Mouse (Mus musculus) embryonic fibroblast, embryonic 13.5 days (primary cell): ENCODE results near the gene Zkscan1. TPM values are rescaled to one million over a fixed set of nuclear protein-coding genes. Genes with fewer than 3 reads are reported as not detected.
"Not testable (repeated sequence)": the region's sequence is repeated elsewhere in the genome, so short reads cannot be mapped to it uniquely, and the experiment has no call there.

Experiments used
- H3K27ac ChIP-seq: 2 replicates; pipeline ENCODE4 v1.5.1; 2012; ENCODE audit warnings: low read length, control low read depth, inconsistent platforms; ENCODE audit not compliant: insufficient read depth
- H3K4me1 ChIP-seq: 2 replicates; pipeline ENCODE4 v1.6.1; 2011; ENCODE audit warnings: low read length; ENCODE audit not compliant: control insufficient read depth, insufficient read depth
- H3K4me3 ChIP-seq: 2 replicates; pipeline ENCODE4 v1.5.1; 2011; ENCODE audit warnings: mild to moderate bottlenecking, control low read depth, low read length; ENCODE audit not compliant: insufficient read depth
- CTCF ChIP-seq: IDR thresholded peaks from 2 replicates; pipeline ENCODE4 v1.5.1; 2011; ENCODE audit warnings: mild to moderate bottlenecking, control low read depth, low read length, moderate library complexity, borderline replicate concordance; ENCODE audit not compliant: insufficient read depth
- POLR2A ChIP-seq: IDR thresholded peaks from 2 replicates; pipeline ENCODE4 v1.6.1; 2011; ENCODE audit warnings: low read depth, mild to moderate bottlenecking, control low read depth, low read length, moderate library complexity
- polyA plus RNA-seq: library from polyadenylated mRNA; stranded (reverse); fragments of >200 nt; gene quantifications from 2 replicates; pipeline ENCODE4 v1.2.4, GENCODE M21; 2011; ENCODE audit warnings: low read depth; ENCODE audit not compliant: missing spikeins, insufficient read length

Zkscan1 gene
- polyA plus RNA-seq, 1 experiment: 25.2 TPM

DNA sequence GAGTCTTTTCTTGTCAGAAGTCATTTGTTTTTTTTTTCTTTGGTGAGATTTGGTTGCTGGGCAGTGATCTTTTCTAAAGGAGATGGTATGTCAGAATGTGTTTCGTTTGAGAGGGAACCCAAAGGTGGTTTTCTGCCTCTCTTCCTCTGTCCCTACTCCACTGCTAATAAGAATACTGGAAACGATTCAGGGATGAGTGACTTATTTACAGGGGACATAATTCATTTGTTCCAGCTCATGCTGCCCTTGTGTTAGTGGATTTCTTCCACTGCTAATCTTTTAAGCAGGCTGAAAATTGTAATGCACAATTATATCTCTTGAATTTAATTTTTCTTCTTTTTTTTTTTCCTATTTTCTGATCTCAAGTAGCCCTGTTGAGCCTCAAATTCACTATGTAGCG, 2.0 kb downstream of the Zkscan1 start:
- Histone ChIP-seq H3K4me3 (no peak overlapping the region; the same call in 1 of the 2 replicates), H3K27ac (no peak overlapping the region), H3K4me1 (no peaks in the 10 kb centered on the region; the same call in 1 of the 2 replicates)
- no peak for TF ChIP-seq POLR2A
- no peak for TF ChIP-seq CTCF

DNA sequence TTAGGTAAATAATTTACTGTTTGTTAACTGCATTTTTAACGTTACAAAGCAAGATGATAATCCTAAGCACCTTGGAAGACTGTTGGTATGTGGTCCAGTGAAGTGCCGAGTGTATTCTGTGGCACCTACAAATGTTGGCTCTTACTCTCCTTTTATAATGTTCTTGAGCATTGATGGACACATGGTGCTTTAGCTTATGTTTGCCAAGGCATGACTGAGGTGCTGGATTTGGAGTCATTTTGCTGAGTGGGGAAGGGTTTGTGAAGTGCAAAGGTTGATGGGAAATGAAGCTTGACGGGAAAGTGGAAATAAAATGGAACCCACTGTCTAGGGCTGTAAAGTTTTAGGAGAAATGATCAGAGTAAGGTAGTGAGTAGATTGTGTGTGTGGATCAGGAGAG, 3.5 kb downstream of the Zkscan1 start:
- Histone ChIP-seq H3K27ac (no peak overlapping the region), H3K4me1 (no peaks in the 10 kb centered on the region; the same call in 1 of the 2 replicates), H3K4me3 (no peak overlapping the region)
- no peak for TF ChIP-seq POLR2A
- TF ChIP-seq CTCF: no peak

DNA sequence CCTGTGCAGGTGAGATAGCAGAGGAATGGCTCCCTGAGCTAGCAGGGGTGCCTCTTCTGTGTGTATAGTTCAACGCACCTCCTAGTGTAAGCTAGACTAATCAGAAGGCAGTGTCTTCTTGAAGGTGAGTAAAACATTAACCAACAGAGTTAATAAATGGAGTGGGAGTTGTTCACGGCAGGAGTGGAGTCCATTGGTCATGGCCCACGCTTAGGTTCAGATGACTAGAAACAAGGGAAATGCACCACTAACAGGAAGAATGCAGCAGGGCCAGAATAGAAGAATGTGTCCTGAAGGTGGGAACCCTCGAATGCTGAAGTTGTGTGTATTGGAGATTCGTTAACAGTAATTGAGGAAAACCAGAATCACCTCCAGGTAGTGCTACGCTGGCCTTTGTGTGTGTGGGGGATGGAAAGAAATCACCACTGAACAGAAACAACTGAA, 4.2 kb downstream of the Zkscan1 start:
- Histone ChIP-seq H3K27ac (no peak overlapping the region), H3K4me1 (no peaks in the 10 kb centered on the region; the same call in 1 of the 2 replicates), H3K4me3 (no peak overlapping the region)
- TF ChIP-seq CTCF (no peak), POLR2A (no peak)

DNA sequence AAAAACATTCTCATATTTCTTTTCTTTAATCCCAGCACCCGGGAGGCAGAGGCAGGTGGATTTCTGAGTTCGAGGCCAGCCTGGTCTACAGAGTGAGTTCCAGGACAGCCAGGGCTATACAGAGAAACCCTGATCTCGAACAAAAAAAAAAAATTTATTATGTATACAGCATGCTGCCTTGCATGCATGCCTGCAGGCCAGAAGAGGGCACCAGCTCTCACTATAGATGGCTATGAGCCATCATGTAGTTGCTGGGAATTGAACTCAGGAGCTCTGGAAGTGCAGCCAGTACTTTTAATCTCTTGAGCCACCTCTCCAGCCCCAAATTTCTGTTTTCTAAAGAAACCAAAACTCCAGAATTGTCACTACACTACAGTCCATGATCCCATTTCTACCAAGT, 5.4 kb downstream of the Zkscan1 start:
- Histone ChIP-seq H3K27ac (no peak overlapping the region), H3K4me3 (no peak overlapping the region), H3K4me1 (no peaks in the 10 kb centered on the region; the same call in 1 of the 2 replicates)
- TF ChIP-seq CTCF: peak; percentile 58; the same call in 1 of the 2 replicates
- TF ChIP-seq POLR2A: no peak

GRCm38 (mm10) chr5:138090737-138091136, 5.9 kb downstream of the Zkscan1 start:
- Histone ChIP-seq H3K4me1 (no peaks in the 10 kb centered on the region; the same call in 1 of the 2 replicates), H3K4me3 (no peak overlapping the region), H3K27ac (no peak overlapping the region)
- TF ChIP-seq CTCF: no peak
- TF ChIP-seq POLR2A: no peak

- H3K4me3 ChIP-seq: no peak overlapping the region
- H3K4me1 ChIP-seq: no peaks in the 10 kb centered on the region
- H3K27ac ChIP-seq: no peak overlapping the region
- no peak for TF ChIP-seq POLR2A
- no peak for TF ChIP-seq CTCF
Measured at GRCm38 (mm10) chr5:138092771-138093170, 7.9 kb downstream of the Zkscan1 start.

- Histone ChIP-seq H3K4me1 (no peaks in the 10 kb centered on the region), H3K4me3 (no peak overlapping the region), H3K27ac (no peak overlapping the region)
- no peak for TF ChIP-seq POLR2A
- TF ChIP-seq CTCF: no peak
Measured at GRCm38 (mm10) chr5:138094474-138094873, 9.6 kb downstream of the Zkscan1 start.

GRCm38 (mm10) chr5:138104976-138105375, 20.1 kb downstream of the Zkscan1 start:
- H3K4me1 ChIP-seq: no peaks in the 10 kb centered on the region
- TF ChIP-seq CTCF: no peak
- no peak for TF ChIP-seq POLR2A
- H3K27ac ChIP-seq: no peak overlapping the region
- no peak overlapping the region for H3K4me3 ChIP-seq

DNA sequence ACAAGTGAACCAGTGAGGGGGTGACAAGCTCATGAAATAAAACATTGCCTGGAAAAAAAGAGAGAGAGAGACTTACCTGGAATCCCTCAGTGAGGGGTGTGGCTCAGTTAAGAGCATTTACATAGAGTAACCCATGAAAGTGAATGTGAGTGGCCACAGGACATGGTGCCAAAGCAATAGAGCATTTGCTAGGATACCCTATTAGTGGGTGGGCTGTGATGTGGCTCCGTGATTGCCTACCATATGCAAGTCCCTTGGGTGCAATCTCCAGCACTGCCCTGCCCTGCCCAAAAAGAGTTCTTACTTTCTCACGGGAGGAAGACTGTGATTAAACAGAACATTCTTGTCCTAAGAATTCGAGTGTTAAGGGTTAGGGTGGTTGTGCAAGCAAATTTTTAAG, 22.2 kb downstream of the Zkscan1 start:
- no peak overlapping the region for H3K4me3 ChIP-seq
- TF ChIP-seq POLR2A (no peak), CTCF (no peak)
- H3K4me1 ChIP-seq: no peaks in the 10 kb centered on the region
- no peak overlapping the region for H3K27ac ChIP-seq

DNA sequence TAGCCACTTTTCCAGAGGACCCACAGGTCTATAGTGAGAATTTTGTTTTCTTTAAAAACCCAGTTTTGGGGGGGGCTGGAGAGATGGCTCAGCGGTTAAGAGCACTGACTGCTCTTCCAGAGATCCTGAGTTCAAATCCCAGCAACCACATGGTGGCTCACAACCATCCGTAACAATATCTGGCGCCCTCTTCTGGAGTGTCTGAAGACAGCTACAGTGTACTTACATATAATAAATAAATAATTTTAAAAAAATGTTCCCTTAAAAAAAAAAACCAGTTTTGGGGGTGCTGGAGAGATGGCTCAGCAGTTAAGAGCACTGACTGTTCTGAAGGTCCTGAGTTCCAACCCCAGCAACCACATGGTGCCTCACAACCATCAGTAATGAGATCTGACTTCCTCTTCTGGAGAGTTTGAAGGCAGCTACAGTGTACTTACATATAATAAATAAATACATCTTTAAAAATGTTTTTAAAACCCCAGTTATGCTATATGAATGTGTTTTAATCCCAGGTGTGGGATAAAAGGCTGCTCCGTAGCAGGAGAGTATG, 25.0 kb downstream of the Zkscan1 start:
- H3K4me3 ChIP-seq, H3K27ac ChIP-seq: not testable (repeated sequence)

More for the DNA sequence above, 25.0 kb downstream of the Zkscan1 start:
- H3K4me1 ChIP-seq: not testable (repeated sequence)
